Mouse (Mus musculus) cerebellum, adult 18-20 months (tissue): Measurements from ENCODE around the gene Ptgs1.
"Not testable (repeated sequence)": the region's sequence is repeated elsewhere in the genome, so short reads cannot be mapped to it uniquely, and the experiment has no call there.

Experiments
- DNase-seq, 2 experiments: peaks; one replicate each; pipeline ENCODE4 v3.0.0; 2021

Gene Ptgs1

GRCm38 (mm10) chr2:36230366-36230765 is at the start of gene Ptgs1:
Ptgs1 (plus strand) TSS chr2:36230426.
- no peak for DNase-seq

DNA sequence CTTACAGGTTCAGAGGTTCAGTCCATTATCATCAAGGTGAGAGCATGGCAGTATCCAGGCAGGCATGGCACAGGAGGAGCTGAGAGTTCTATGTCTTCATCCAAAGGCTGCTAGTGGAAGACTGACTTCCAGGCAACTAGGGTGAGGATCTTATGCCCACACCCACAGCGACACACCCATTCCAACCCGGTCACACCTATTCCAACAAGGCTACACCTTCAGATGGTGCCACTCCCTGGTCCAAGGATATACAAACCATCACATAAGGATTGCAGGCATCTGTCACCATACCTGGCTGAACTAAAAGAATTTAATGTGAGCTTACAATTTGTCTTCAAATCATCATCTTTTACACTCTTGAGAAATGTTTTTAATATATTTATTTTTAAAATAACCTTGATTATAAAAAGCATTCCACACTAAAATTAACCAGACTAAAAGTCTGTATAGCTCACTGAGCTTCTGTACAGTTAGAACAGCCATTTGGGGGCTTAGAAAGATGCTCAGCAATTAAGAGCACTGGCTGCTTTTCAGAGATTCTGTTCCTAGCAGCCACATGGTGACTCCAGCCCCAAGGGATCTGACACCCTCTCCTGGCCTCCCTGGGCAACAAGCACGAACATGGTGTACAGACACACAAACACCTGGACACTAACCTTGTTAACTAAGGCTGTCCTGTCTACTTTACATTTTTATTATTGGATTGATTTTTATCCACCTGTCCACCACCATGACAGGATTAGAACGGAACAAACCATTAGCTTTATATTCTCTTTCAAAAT is 48.4 kb upstream of the Ptgs1 start:
- not testable (repeated sequence) for DNase-seq

GRCm38 (mm10) chr2:36183278-36183677 is 46.9 kb upstream of the Ptgs1 start:
- DNase-seq, result no peak

DNA sequence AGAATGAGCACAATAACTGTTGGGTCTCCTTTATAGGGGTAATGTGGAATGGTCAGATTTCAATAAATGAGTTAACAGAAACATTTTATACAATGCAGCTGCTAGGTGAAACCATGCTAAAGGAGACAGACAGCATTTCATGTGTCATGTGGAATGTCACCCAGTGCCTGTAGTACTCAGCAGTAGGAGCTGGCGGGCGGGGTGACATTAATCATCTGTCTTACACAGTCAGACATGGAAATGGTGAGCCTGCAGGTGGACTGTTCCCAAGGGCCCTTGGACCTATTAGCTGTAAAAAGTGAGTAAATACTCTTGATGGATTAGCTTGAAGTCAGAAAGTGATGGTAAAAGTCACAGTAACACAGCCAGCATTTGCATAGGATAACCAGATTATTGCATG is 46.0 kb upstream of the Ptgs1 start:
- DNase-seq, result no peak

- DNase-seq, result no peak
These were observed 45.4 kb upstream of the Ptgs1 start for GRCm38 (mm10) chr2:36184876-36185275.

DNA sequence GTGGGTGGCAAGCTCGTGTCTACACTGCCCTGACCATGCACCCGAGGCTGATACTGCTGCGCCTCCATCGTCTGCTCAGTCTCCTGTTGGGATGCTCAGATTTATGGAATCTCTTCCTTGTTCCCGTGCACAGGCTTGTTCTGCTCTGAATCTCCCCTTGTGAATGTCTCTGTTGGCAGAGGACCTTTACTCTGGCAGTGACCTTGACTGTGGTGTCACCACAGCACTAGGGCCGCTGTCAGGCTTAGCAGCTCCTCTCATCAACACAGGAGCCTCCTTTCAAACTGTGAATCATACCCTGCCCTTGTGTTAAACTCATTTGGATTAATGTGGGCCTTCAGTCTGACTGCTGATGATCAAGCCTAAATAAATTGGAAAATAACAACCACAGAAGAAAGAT is 41.0 kb upstream of the Ptgs1 start:
- DNase-seq, result not testable (repeated sequence)

- DNase-seq, result no peak
These were observed 38.9 kb upstream of the Ptgs1 start for GRCm38 (mm10) chr2:36191098-36191941.

GRCm38 (mm10) chr2:36197021-36197420 is 33.2 kb upstream of the Ptgs1 start:
- DNase-seq, result no peak

GRCm38 (mm10) chr2:36197919-36198881 is 32.0 kb upstream of the Ptgs1 start:
- DNase-seq, result no peak

- DNase-seq, result no peak
These were observed 31.4 kb upstream of the Ptgs1 start for GRCm38 (mm10) chr2:36198882-36199262.

- no peak for DNase-seq
These were observed 29.4 kb upstream of the Ptgs1 start for GRCm38 (mm10) chr2:36200813-36201212.

GRCm38 (mm10) chr2:36201756-36202610 is 28.2 kb upstream of the Ptgs1 start:
- no peak for DNase-seq

- no peak for DNase-seq
These were observed 27.7 kb upstream of the Ptgs1 start for GRCm38 (mm10) chr2:36202611-36202880.

GRCm38 (mm10) chr2:36203011-36203825 is 27.0 kb upstream of the Ptgs1 start:
- peak in 1 of 2 experiments; percentile 19 for DNase-seq

GRCm38 (mm10) chr2:36204595-36204994 is 25.6 kb upstream of the Ptgs1 start:
- DNase-seq, result no peak

DNA sequence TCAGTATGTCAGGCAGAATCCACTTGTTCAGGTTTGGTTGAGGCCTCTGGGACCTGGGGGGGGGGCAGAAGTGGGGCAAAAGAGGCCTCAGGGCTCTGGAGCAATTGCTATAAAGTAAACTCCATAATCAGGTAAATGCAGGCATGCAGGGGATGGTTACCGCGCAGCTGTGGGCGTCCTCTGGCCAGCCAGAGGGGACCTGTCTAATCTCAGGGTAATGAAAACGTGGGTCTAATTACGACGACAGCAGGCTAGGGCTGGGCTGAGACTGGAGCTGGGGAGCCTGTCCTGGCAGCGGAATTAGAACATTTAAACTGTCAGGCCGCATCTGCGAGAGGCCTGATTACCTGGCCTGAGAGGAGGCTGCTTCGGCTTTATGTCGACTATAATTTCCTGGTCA is 23.2 kb upstream of the Ptgs1 start:
- no peak for DNase-seq

DNA sequence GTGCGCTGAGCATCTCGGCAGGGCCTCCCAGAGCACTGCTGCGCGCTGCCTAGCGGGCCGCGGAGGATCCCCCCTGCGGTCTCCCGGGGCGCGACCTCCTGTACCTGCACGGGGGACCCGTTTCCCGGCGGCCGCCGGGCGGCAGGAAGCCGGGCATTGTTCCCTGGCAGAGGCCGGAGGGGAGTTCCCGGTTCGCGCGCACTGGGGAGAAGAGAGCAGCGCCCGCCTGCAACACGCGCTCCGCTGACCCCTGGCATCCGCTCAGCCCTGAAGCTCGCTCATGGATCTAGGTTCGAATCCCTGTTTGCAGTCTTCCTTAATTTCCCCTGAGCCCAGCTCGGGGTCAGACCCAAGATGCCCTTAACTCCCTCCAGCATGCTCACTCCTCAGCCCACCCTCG is 19.4 kb upstream of the Ptgs1 start:
- DNase-seq, result no peak

DNA sequence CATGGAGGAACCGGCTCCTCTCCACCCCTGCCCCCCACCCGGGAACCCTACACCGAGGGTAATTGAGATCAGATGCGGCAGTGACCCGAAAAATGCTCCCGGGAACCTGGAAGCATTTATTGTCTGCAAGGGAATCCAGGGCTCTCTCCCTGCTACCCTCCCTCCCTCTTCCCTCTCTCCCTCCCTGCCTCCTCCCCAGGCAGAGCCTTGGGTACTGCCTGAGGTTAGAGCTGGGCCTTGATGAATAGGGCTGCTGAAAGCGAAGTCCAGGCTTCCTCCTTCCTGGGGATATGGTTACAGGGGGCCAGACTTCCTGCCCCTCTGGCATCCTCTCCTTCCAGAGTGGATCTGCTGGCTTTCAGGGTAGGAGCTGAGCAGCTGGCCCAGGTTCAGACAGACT is 18.4 kb upstream of the Ptgs1 start:
- no peak for DNase-seq

- DNase-seq, result no peak
These were observed 17.1 kb upstream of the Ptgs1 start for GRCm38 (mm10) chr2:36213108-36213507.

- DNase-seq, result peak; percentile 76 to 85
These were observed 16.2 kb upstream of the Ptgs1 start for GRCm38 (mm10) chr2:36214023-36214422.

- no peak for DNase-seq
These were observed 15.8 kb upstream of the Ptgs1 start for GRCm38 (mm10) chr2:36214425-36214824.
